Mouse (Mus musculus) bone marrow, adult 2 months (tissue): ENCODE data around the gene Ccdc92.

Experiments used
- CTCF ChIP-seq: fragments of 200-500 bp; IDR thresholded peaks from 2 replicates; pipeline ENCODE4 v1.5.1; 2011; ENCODE audit warnings: low read length, control low read depth; ENCODE audit not compliant: control insufficient read depth, insufficient read depth
- POLR2A ChIP-seq: fragments of 200-500 bp; IDR thresholded peaks from 2 replicates; pipeline ENCODE4 v1.6.1; 2011; ENCODE audit warnings: low read depth, mild to moderate bottlenecking, control low read depth, low read length, borderline replicate concordance; ENCODE audit not compliant: control insufficient read depth

DNA sequence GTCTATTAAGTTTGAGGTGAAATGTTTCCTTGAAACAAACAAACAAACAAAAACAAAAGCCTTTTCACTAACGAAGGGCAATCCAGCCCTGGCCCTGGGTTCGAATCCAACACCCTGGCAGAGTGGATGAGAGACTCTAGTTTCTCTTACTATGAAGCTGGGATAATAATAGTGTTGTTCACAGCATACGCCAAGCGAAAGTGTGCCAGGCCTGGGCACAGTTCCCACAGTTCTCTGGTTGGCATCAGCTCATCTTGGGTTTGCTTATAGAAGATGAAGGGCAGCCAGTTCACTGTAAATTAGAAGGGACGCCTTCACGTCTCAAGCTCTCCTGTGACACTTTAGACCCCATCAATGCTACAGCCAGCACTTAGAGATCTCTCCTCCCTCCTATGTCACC lies 39.5 kb upstream of the Ccdc92 start:
- TF ChIP-seq POLR2A = no peak
- TF ChIP-seq CTCF = no peak
